Mouse (Mus musculus) embryo, embryonic 10 days (tissue): ENCODE measurements around the gene Pnck.

Experiments
- DNase-seq: peaks from one replicate; pipeline ENCODE4 v3.0.0-alpha.2; 2015; ENCODE audit warnings: low spot score

Gene Pnck

GRCm38 (mm10) chrX:73639255-73639675 lies 20.7 kb downstream of the Pnck start, which contains the start of gene Dusp9:
Dusp9 (plus strand) TSS chrX:73639419.
- peak; percentile 72 for DNase-seq

- no peak for DNase-seq
Measured at GRCm38 (mm10) chrX:73637415-73637814, 22.5 kb downstream of the Pnck start.

- DNase-seq = peak; percentile 24
Measured at GRCm38 (mm10) chrX:73635425-73635824, 24.5 kb downstream of the Pnck start.

- no peak for DNase-seq
Measured at GRCm38 (mm10) chrX:73626981-73627380, 32.9 kb downstream of the Pnck start.

GRCm38 (mm10) chrX:73619890-73620289 lies 40.0 kb downstream of the Pnck start:
- no peak for DNase-seq

GRCm38 (mm10) chrX:73619401-73619800 lies 40.5 kb downstream of the Pnck start:
- DNase-seq = no peak

- DNase-seq = no peak
Measured at GRCm38 (mm10) chrX:73615876-73616275, 44.0 kb downstream of the Pnck start.

- no peak for DNase-seq
Measured at GRCm38 (mm10) chrX:73613665-73614064, 46.3 kb downstream of the Pnck start.
